Mouse (Mus musculus) retina, adult 2 months (tissue): ENCODE measurements around the gene Mre11a.

Source experiments
- DNase-seq: peaks from one replicate; pipeline ENCODE4 v3.0.0-alpha.2; 2012; ENCODE audit warnings: low read depth, low spot score

The Mre11a gene

DNA sequence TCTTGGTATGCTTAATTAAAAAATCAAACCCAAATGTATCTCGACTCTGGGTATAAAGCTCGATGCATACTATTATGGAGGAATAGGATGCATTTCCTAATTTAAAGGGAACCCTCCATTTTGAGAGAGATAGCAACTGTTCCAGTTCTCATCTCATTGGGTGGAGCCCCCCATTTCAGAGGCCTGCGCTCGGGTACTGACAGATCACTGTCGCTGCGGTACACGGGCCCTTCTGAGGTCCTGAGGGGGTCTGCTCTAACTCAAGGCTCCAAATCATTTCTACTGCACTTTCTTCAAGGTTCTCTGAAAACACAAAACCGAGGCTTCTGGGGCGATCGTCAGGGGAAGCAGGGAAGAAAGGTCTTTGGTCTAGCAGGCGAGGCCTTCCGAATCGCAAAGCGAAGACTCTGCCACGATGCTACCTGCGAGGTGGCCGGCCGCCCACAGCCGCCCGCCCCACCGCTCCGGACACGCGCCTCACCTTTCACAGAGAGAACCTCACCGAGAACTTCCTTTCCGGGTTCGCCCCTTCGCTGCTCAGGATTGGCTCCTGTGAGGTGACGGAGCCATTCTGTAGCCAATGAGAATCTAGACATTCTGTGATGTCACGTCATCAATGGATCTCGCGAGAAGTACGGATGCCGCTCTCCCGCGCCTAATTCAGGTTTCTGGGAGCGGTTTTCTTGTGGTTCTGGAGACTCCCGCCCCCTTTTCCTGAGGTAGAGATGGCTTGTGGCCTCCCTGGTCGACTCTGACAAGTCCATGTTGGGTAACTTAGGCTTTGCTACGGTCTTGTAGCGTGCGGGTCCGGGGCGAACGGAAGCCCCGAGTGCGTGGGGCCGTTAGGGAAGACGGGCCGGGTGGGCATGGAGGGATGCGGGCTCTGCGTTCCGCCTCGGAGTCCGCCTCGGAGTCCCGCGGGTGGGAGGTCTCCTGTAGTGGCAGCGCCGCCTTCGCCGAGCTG is at the start of gene Mre11a, which contains the start of gene Ankrd49:
Gene Mre11a, plus strand, starts transcription at position 616 of the 964 bp plus-strand sequence.
Gene Ankrd49, minus strand, starts transcription at position 818 of the 964 bp plus-strand sequence.
- peak; percentile 90 for DNase-seq

DNA sequence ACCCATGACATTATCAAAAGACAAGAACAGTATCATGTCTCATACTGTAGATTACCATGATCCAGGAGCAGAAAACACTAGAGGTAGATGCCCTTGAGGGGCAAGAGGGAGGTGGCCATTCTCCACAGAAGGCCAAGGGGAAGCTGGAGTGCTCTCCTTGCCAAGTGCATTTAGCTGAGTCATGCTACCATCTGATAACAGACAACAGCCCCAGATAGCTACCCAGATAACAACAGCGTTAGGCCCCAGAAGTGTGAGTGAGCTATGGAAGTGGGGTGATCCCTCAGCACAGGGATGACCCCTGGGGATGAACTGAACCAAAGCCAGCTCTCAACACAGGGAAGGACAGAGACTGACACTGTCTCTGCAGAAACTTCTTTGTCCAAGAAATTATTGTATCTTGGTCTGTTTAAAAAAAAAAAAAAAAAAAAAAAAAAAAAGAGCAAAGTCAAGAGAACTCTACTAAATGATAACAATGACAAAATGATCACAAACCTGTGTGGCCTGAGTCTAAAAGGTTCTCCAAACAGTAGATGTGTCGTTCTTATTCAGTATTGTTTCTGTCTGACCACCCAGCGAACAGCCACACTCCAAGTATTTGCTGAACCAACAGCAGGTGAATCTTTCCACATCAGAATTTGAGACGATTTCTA is 44.8 kb upstream of the Mre11a start:
- DNase-seq, result no peak

DNA sequence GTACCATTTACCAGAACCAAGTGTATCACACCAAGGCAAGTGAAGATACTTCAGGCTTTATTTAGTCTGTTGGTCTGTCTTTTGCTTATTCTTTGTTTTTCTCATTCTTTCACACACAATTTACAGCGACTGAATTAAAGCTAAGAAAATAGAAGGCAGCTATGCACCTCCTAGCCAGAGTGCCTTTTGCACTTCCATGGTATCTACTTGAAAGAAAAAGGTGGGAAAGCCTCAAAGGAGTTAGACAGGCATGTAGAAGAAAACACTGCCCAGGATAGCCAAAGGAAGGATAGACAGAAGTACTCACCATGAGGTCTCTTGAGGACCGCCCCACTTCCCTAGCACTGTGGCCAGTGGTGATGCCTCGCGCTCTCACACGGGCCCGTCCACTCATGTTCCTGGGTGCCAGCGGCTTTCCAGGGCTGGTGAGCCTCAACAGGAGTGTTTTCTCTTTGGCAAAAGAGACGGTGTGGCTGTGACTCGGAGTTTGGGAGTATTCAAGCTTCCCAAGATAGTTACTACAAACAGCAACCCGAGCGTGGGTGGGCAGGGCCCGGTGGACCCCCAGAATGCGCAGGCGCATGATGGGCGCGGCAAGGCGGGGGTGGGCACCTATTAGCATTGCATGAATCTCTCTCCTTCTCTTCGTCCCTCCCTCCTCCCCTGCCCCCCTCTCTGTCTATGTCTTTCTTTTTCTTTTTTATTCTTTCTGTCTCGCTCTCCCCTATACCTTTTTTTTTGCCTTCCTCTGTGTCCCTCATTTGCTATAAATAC is 44.1 kb upstream of the Mre11a start, which contains the start of gene Piwil4:
Gene Piwil4, minus strand, starts transcription at position 583 of the 774 bp plus-strand sequence.
- DNase-seq, result no peak

DNA sequence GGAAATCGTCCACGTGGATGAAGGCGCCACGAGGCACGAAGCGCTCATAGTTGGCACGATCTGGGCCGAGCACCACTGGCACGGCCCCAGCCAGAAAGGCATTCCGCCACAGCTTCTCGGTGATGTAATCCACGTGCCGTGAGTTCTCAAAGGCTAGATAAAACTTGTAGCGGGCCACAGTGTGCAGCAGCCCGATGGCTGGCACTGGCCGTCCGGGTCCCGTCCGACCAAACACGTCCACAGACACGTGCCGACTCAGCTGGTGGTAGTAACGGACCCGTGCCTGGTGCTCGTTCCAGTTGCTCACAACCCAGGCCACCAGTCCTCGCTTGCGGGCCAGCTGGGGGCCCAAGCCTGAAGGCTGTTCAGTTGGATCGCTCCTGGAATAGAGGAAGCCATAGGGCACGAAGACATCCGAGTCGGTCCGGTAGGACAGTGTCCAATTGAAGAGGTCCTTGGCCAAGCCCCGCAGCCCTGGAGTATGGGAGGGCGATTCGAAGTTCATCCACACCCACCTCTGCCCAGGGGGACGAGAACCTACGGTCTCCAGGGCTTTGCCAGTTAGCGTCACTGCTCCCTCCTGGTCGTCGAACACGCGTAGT is 33.5 kb upstream of the Mre11a start:
- DNase-seq, result no peak

DNA sequence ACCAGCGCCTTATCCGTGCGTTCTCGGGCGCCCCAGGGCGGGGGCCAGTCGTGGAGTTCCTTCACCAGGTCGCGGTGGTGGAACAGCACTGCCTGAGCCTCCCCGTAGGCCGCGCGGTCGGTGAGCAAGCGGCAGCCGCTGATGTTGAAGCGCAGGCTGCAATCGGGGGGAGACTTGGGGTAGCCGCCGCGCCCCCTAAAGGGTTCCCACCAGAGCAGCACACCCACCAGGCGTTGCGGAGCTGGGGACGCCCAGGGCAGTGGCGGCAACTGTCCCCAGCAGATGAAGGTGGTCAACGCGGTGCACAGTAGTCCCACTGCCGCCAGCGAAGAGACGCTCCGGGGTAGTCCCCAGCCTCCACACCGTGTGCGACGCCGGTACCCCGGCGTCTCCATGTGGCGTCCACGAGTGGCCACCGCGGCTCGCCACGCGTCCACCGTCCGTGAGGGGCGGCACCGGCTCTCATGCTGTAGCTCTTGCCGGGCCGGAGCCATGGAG is 32.9 kb upstream of the Mre11a start:
- no peak for DNase-seq

DNA sequence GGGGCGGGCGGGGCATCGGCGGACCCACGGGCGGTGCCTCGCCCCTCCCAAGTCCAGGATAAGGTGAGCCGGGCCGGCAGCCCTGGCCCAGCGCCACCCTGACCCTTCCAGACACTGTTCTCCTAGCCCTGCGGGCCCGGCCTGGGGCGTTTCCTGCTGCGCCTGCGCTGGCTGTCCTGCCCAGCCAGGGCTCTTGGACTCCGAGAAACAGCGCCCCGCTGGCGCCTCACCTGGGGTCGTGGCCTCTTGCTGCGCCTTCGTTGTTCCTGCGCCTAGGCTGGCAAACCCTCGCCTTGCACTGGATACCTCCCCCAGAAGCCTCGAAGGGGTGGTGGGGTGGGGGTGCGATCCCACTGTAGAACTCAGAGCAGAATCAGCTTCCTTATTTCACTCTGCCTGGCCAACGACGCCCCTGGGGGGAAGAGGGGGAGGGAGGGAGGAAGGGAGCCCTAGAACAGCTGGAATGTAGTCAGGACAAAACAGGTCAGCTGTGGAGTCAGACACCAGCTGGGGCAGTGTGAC is 32.4 kb upstream of the Mre11a start, which contains the start of gene Fut4:
Gene Fut4, minus strand, starts transcription at position 393 of the 522 bp plus-strand sequence.
- no peak for DNase-seq

DNA sequence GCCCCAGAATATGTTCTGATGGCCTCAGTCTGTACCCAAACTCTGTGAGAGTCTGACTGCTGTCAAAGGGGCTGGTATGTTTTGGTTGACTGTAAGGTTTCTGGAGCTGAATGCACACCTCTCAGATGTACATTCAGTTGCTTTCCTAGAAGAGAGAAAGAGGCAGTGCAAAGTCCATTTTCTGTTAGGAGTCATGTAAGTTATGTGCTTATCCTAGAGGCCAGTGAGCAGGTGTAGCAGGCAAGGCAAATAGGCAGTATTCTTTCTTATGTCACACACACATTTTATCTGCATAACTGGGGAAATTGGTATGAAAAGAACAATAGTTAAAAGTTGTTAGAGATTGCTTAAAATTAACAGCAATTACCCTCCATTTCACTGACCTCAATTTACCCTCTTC is 30.5 kb upstream of the Mre11a start:
- no peak for DNase-seq

DNA sequence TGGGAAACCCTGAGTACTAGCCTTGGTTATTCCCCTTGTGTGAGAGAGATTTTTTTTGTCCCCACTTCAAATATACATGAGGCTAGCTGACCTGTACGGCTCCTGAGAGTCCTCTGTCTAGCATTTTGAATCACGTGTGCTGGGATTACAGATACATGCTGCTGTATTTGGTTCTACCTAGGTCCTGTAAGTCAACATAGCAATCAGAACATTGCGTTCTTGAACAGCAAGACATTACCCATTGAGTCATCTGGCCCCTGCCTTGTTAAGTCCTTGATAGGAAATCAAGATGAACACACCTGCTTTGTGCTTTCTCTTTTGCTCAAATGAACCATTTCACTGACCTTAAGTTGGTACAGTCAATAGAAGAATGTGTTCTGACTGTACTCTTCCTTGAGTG is 30.0 kb upstream of the Mre11a start:
- DNase-seq, result no peak

DNA sequence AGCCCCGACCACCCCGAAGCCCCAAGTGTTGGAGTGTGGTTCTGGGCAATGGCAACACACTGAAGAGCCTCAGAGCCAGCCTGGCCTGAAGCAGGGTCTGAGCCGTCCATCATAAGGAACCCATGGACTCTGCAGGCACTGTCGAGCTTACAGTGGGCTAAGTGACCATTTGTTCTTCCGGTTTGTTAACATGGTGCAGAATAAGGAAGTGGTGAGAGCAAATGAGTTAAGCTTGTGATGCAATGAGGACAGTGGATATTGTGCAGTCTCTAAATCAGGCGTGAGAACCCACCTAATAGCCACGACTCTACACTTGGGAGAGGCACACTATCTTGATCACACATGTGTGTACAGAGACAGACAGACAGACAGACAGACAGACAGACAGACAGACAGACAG is 25.9 kb upstream of the Mre11a start:
- DNase-seq, result no peak

DNA sequence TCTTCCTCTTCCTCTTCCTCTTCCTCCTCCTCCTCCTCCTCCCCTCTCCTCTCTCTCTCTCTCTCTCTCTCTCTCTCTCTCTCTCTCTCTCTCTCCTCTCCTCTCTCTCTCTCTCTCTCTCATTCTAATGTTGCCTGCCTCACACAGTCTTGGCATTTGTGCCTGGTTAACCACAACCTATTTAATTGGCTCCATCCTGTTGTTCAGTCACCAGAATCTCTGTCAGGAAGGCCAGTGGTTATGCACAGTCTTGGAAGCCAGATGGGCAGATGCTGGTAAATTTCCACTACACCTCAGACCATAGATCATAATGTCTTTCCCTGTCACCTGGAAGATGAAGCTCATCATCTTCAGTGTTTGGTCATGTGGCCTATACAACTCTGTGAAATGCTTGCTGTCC is 25.2 kb upstream of the Mre11a start:
- DNase-seq, result no peak

DNA sequence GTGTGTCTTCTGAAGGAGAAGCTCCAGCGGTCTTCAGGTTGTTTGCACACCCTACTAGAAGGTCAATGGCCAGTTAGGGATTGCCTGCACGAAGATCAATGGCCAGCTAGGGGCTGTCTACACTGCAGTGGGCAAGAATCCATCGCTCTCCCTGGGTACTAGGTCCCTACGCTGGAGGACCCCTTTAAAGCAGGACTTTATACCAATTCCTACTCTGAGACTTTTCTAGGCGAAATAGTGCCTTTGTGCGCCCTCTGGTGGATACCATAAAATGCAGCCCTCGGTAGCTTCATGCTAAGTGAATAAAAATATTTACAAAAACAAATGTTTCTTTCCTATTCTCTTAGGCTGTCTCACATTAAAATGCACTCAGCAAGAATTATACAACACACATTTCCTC is 19.7 kb upstream of the Mre11a start:
- no peak for DNase-seq

DNA sequence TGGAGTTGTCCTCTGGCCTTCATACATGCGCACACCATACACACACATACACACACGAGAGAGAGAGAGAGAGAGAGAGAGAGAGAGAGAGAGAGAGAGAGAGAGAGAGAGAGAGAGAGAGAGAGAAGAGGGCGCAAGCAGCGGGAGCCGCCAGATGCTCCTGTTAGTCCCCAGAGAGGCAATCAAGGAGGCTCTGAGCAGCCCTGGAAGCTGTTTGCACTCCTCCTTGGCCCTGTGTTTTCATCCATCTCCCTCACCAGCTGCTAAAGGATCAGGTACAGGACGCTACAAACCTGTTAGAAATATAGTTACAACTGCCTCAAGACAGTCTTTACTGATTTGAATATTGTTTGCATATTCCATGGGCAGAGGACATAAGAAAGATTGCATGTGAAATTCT is 14.6 kb upstream of the Mre11a start:
- DNase-seq, result no peak

DNA sequence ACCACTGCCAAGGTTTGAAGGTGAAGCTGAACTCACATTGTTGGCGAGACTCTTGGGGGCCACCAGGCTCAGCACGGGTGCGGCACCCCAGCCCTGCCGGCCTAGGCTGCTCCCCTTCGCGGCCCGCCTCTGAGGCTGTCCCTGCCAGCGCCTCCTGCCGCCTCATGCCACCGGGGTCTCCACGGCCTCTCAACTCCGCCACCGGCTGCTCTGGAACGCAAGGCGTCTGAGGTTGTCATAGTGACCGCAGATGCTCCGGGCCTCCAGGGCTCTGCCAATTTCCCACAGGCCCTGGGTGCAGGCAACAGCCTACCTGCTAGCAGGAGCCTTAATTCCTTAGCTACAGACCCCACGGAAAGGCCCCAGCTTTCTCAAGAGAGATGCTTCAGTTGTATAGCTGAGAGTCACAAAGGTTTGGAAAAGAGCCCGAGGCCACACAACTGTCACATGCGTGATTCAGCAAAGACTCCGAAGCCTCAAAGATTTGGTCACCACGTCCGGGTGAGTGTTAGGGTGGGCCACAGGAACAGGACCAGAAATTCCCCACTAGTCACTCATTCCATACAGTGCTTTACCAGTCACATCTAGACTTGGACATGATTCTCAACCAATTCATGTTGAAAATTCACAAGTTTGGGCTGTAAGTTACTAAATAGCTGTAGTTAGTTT is 13.5 kb upstream of the Mre11a start, which contains the start of gene 1700012B09Rik:
Gene 1700012B09Rik, minus strand, starts transcription at position 228 of the 669 bp plus-strand sequence.
- no peak for DNase-seq

DNA sequence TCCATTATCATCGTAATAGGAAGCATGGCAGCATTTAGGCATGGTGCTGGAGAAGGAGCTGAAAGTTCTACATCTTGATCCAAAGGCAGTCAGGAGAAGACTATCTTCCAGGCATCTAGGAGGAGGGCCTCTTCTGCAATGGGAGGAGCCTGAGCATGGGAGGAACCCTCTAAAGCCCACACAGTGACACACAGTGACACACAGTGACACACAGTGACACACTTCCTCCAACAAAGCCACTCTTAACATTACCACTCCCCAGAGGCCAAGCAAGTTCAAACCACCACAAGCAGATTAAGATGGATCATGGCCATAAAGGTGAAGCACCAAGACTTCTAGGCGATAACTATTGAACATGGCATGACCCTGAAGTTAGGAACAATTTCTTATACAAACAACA is 12.4 kb upstream of the Mre11a start:
- DNase-seq, result no peak

DNA sequence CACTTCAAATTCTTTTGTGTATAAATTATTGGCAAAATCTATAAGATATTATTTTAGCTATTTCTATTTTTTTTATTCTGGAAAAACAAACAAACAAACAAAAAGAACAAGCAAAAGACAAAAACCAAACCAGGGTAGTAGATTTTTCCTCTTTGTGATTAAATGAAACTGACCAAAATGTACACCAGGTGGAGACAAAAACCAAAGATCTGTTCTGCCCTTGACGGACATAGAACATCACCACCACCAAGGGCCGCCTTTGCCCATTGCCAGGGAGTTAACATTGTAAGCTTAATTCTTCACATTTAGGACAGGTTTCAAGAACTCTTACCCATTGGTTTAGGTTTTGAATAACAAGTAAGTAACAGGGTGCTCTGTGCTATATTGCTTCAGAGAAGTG is 10.6 kb upstream of the Mre11a start:
- DNase-seq, result no peak

DNA sequence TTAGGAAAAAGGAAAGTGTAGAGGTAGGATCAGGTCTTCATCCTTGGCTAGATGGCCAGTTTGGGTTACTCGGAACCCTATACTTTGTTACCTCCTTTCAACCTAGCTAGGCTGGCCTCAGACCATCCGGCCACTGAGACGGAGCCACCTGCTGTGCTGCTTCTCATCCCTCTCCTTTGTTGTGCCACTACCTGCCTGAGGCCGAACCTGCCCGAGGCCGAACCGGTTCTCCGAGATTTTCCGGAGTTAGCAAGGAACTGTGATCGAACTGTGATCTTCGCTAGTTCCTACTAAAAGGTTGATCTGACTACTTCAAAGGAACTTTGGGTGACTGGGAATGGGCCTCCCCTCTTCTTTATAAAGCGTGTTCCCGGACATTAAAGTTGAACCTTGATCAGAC is 6.1 kb upstream of the Mre11a start:
- no peak for DNase-seq

DNA sequence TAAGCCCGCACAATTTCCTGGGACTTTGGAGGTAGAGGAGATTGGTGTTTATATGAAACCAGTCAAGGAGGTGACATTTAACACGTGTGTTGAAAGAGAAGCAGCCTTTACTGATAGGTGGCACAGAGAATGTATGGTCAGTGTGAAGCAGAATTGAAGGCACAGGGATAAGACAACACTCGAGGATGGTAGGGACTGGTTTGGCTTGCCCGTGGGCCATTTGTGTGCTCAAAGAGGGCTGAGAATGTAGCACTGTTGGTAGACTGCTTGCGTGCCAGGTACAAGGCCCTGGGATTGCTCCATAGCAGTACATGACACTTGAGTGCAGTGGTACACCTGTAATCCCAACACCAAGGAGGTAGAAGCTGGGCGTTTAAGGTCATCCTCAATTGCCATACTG is 2.9 kb downstream of the Mre11a start:
- no peak for DNase-seq

DNA sequence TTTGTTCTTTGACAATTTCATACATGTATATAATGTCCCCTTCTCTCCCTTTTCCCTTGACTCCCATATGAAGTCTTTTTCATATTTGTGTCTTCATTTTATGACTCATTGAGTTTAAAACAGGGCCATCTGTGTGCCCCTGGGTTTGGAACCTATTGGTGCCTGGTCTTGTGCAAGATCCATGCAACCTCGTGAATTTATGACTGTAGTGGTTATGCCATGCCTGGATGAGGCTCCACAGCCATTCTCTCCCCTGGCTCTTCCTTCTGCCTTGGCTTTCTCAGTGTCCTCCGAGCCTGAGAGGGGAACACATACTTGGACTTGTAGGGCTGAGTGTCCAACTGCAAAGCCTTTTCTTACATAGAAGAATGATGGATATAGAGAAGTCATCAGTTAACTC is 21.3 kb downstream of the Mre11a start:
- DNase-seq, result no peak

DNA sequence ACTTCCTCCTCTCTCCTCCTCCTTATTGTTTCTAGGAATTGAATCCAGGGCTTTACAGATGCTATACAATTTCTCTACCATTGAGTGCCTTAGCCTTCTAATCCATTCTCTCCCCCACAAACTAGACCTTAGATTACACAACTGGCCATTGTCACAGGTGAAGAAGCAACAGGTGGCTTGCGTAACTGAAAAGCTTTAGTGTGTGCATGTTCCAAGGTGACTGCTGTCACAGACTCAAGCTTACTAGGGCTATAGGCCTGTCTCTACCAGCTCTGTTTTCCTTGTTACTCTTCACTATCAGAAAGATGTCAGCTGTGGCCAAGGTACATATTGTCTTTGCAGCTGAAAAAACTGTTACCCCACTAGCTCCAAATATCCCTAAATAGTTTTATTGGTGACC is 22.3 kb downstream of the Mre11a start:
- no peak for DNase-seq

DNA sequence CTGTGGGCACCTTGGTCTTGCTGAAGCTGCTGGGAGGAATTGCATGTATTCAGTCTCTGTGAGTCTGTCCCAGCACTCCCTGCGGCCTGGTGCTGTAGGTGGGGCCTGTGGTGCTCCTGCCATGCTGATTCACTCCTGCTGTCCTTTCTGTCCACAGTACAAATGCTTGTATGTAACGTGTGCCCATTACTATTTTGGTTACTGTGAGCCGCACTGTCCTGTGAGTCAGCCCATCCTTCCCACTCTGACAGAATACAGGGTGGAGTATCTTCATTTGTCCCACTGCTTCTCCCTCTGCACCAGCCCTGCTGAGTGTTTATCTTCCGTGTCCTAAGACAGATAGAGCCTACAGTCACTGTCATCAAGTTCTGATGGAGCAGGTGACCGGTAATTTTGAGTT is 25.7 kb downstream of the Mre11a start:
- DNase-seq, result no peak
